Mouse (Mus musculus) CH12.LX (cell line): Measurements from ENCODE around the gene Spg20. TPM values are rescaled to one million over a fixed set of nuclear protein-coding genes. Genes with fewer than 3 reads are reported as not detected.

Source experiments
- DNase-seq: peaks from one replicate; pipeline ENCODE4 v3.0.0-alpha.2; 2013; ENCODE audit errors: extremely low read depth
- H3K27ac ChIP-seq: 2 replicates; pipeline ENCODE4 v1.5.1; 2012; ENCODE audit warnings: low read depth, mild to moderate bottlenecking, control low read depth, moderate library complexity; ENCODE audit not compliant: insufficient read depth
- H3K27me3 ChIP-seq: replicated peaks from 2 replicates; pipeline ENCODE3; 2012; ENCODE audit warnings: inconsistent platforms
- H3K36me3 ChIP-seq, 2 experiments: replicated peaks in 1 of 2; 2 replicates each; pipeline versions ENCODE3 to v1.6.1; 2012; ENCODE audit warnings: inconsistent platforms in 1 of 2, low read length in 1 of 2, mild to moderate bottlenecking in 1 of 2, mixed read lengths in 1 of 2, moderate library complexity in 1 of 2; ENCODE audit not compliant: control insufficient read depth in 1 of 2, insufficient read depth in 1 of 2
- H3K4me1 ChIP-seq, 2 experiments: 2 replicates each; pipeline ENCODE4 v1.6.1; 2012; ENCODE audit warnings: inconsistent platforms in 1 of 2, moderate library complexity in 1 of 2; ENCODE audit not compliant: insufficient read depth in 2 of 2, control insufficient read depth in 1 of 2
- H3K4me2 ChIP-seq: 2 replicates; pipeline ENCODE4 v1.6.1; 2012; ENCODE audit warnings: low read depth, mild to moderate bottlenecking, control low read depth; ENCODE audit not compliant: poor library complexity, insufficient read depth, severe bottlenecking
- H3K4me3 ChIP-seq, 3 experiments: fragments of 150-350 bp in 1 of 3; sonication (generic) in 1 of 3; replicated peaks in 1 of 3; 2 replicates each; pipeline versions ENCODE3 to v1.5.1; 2011 to 2012; ENCODE audit warnings: low read depth in 2 of 3, low read length in 2 of 3, mild to moderate bottlenecking in 2 of 3, moderate library complexity in 2 of 3, control low read depth in 1 of 3, improper control_type of control experiment in 1 of 3, inconsistent platforms in 1 of 3, mixed read lengths in 1 of 3; ENCODE audit not compliant: poor library complexity in 1 of 3
- H3K79me2 ChIP-seq: replicated peaks from 2 replicates; pipeline ENCODE4 v1.6.1; 2012; ENCODE audit warnings: mild to moderate bottlenecking, moderate library complexity; ENCODE audit not compliant: control insufficient read depth, poor library complexity, insufficient read depth, severe bottlenecking; ENCODE audit errors: extremely low read depth
- H3K9ac ChIP-seq: 2 replicates; pipeline ENCODE4 v1.6.1; 2012; ENCODE audit warnings: low read depth, mild to moderate bottlenecking, control low read depth, moderate library complexity; ENCODE audit not compliant: insufficient read depth
- H3K9me3 ChIP-seq: replicated peaks from 2 replicates; pipeline ENCODE3; 2012; ENCODE audit warnings: low read length, inconsistent platforms, mixed read lengths
- CHD1 ChIP-seq: IDR thresholded peaks from 2 replicates; pipeline ENCODE4 v1.6.1; 2012; ENCODE audit warnings: low read depth, low read length, improper control_type of control experiment, inconsistent platforms
- CHD2 ChIP-seq: IDR thresholded peaks from 2 replicates; pipeline ENCODE4 v1.6.1; 2011; ENCODE audit warnings: low read length, improper control_type of control experiment
- E2F4 ChIP-seq: IDR thresholded peaks from 2 replicates; pipeline ENCODE4 v1.6.1; 2011; ENCODE audit warnings: low read depth, low read length, improper control_type of control experiment; ENCODE audit not compliant: insufficient replicate concordance
- IRF4 ChIP-seq: IDR thresholded peaks from 2 replicates; pipeline ENCODE4 v1.6.1; 2014; ENCODE audit warnings: low read depth, mild to moderate bottlenecking, inconsistent platforms, low read length, improper control_type of control experiment
- MEF2A ChIP-seq: IDR thresholded peaks from 2 replicates; pipeline ENCODE4 v1.6.1; 2014; ENCODE audit warnings: low read depth, mild to moderate bottlenecking, inconsistent platforms, low read length, improper control_type of control experiment, borderline replicate concordance
- MXI1 ChIP-seq: IDR thresholded peaks from 2 replicates; pipeline ENCODE4 v1.6.1; 2011; ENCODE audit warnings: mild to moderate bottlenecking, low read depth, low read length, improper control_type of control experiment
- MYC ChIP-seq: IDR thresholded peaks from 2 replicates; pipeline ENCODE4 v1.6.1; 2011; ENCODE audit warnings: low read depth, mild to moderate bottlenecking, improper control_type of control experiment, low read length
- NRF1 ChIP-seq: IDR thresholded peaks from 2 replicates; pipeline ENCODE4 v1.6.1; 2014; ENCODE audit warnings: low read depth, mild to moderate bottlenecking, inconsistent platforms, low read length, improper control_type of control experiment, moderate library complexity
- PAX5 ChIP-seq: IDR thresholded peaks from 2 replicates; pipeline ENCODE4 v1.6.1; 2012; ENCODE audit warnings: low read length, inconsistent platforms, mixed read lengths
- RCOR1 ChIP-seq: conservative IDR thresholded peaks from 2 replicates; pipeline ENCODE4 v1.6.1; 2012; ENCODE audit warnings: low read depth, mild to moderate bottlenecking, inconsistent platforms, low read length, improper control_type of control experiment
- UBTF ChIP-seq: IDR thresholded peaks from 2 replicates; pipeline ENCODE4 v1.6.1; 2012; ENCODE audit warnings: low read depth, mild to moderate bottlenecking, inconsistent platforms, low read length, improper control_type of control experiment, moderate library complexity
- USF1 ChIP-seq: IDR thresholded peaks from 2 replicates; pipeline ENCODE4 v1.6.1; 2014; ENCODE audit warnings: low read depth, mild to moderate bottlenecking, inconsistent platforms, low read length, improper control_type of control experiment
- ZNF384 ChIP-seq: IDR thresholded peaks from 2 replicates; pipeline ENCODE4 v1.6.1; 2012; ENCODE audit warnings: low read depth, low read length, improper control_type of control experiment, inconsistent platforms
- dilution Hi-C: fragments of 300-500 bp; cut with MboI; formaldehyde crosslinking; loops from 2 replicates; pipeline ENCODE4 v1.14.3; 2020; ENCODE audit warnings: low sequenced_read_pairs; ENCODE audit not compliant: extremely low pct_unique_long_range_greater_than_20kb, extremely low pct_ligation_motif_present
- in situ Hi-C: fragments of 300-500 bp; cut with MboI; formaldehyde crosslinking; loops from 3 replicates; pipeline ENCODE4 v1.14.3; 2019; ENCODE audit warnings: low sequenced_read_pairs, low pct_ligation_motif_present, low pct_unique_long_range_greater_than_20kb, mixed read lengths
- polyA plus RNA-seq: library from polyadenylated mRNA; unstranded; fragments of >175 nt; gene quantifications from 2 replicates; pipeline ENCODE4 v1.2.1, GENCODE M21; 2012; ENCODE audit warnings: low read depth; ENCODE audit not compliant: insufficient read length
- total RNA-seq, 2 experiments: library from RNA; depleted of rRNA; stranded (reverse); fragments of 300-350 nt in 1 of 2; fragments of >200 nt in 1 of 2; gene quantifications; 2 replicates each; pipeline ENCODE4 v1.2.3; 2012 to 2014

Gene Spg20
- total and polyA plus RNA-seq, 3 experiments, result 31.5 to 43.0 (median 38.2) TPM

DNA sequence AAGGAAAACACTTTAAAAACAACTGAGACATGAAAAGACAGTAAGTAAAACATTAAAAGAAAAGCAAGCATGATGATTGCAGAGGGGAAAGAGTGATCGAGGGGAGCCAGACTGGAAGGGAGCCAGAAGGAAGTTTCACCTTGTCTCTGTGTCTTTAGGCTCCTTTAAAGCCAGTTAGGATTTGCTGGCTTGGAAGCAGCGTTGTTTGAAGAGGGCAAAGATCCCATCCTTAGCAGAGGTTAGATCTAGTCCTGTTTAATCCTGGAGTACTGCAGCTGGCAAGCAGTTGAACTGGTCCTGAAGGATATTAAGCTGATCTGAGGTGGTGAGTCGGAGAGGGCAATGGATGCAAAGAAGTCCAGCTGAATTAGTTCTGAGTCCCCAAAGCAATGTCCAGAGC, 23.1 kb upstream of the Spg20 start:
- Histone ChIP-seq H3K27me3 (no peaks in the 10 kb centered on the region), H3K79me2 (no peaks in the 10 kb centered on the region), H3K9ac (no peak overlapping the region), H3K4me2 (no peak overlapping the region), H3K27ac (no peak overlapping the region), H3K36me3 (no peaks in the 10 kb centered on the region), H3K4me3 (no peak overlapping the region), H3K9me3 (no peaks in the 10 kb centered on the region), H3K4me1 (no peaks in the 10 kb centered on the region)
- DNase-seq, result no peak
- TF ChIP-seq RCOR1 (no peak), USF1 (no peak), PAX5 (no peak), UBTF (no peak), MXI1 (no peak), NRF1 (no peak), CHD1 (no peak), ZNF384 (no peak), MYC (no peak)
- in situ Hi-C loops (no loop called here), dilution Hi-C loops (no loop called here)

DNA sequence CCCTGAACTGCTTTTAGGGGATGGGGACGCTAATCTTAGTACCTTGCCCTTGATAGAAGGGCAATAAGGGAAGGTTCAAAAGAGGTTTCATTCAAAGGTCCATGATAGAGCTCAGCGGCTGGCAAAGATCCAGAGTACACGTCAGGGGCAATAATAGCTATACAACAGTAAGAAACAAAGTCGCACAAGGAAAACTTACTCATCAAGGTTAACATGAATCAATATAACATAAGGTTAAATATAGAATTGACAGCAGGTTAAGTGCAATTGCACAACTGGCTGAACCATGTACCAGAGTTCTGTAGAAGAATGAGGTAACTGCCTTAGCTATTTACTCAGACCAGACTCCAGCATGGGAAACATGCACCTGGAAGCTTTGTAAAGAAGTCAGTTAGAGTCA, 22.6 kb upstream of the Spg20 start:
- no peak overlapping the region for H3K4me3 ChIP-seq
- dilution Hi-C loops, result no loop called here
- in situ Hi-C loops, result no loop called here

DNA sequence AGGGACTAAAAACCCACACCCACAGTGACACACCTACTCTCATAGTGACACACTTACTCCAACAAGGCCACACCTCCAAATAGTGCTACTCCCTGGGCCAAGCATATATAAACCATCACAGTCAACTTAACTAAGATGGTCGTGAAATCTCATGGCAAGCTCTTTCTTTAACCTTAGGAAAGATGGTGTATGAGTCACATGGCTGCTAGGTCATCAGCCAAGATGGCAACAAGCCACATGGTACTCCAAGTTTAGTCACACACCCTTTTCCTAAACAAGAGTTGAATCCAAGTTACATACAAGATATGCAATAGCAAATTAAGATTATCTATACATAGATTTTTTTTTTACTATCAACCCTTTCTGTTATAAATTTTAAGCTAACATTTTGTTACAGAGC, 18.7 kb upstream of the Spg20 start:
- Histone ChIP-seq H3K27ac (no peak overlapping the region), H3K4me3 (no peak overlapping the region), H3K9ac (no peak overlapping the region), H3K36me3 (no peaks in the 10 kb centered on the region), H3K79me2 (no peaks in the 10 kb centered on the region), H3K4me2 (no peak overlapping the region), H3K9me3 (no peaks in the 10 kb centered on the region), H3K4me1 (no peaks in the 10 kb centered on the region), H3K27me3 (no peaks in the 10 kb centered on the region)
- in situ Hi-C loops (no loop called here), dilution Hi-C loops (no loop called here)
- DNase-seq, result no peak
- TF ChIP-seq CHD2 (no peak), E2F4 (no peak)

More for the DNA sequence above, 22.6 kb upstream of the Spg20 start:
- no peaks in the 10 kb centered on the region for H3K36me3 ChIP-seq
- no peak overlapping the region for H3K4me2 ChIP-seq
- no peaks in the 10 kb centered on the region for H3K79me2 ChIP-seq
- H3K9me3 ChIP-seq, result no peaks in the 10 kb centered on the region
- H3K4me1 ChIP-seq, result no peaks in the 10 kb centered on the region
- H3K27ac ChIP-seq, result no peak overlapping the region
- TF ChIP-seq IRF4 (no peak), MEF2A (no peak)
- TF ChIP-seq, all 38 proteins: peak for 0
- DNase-seq, result no peak
- no peaks in the 10 kb centered on the region for H3K27me3 ChIP-seq
- H3K9ac ChIP-seq, result no peak overlapping the region
